Mouse (Mus musculus) macrophage (primary cell): ENCODE results near the gene Psg23. TPM values are rescaled to one million over a fixed set of nuclear protein-coding genes. Genes with fewer than 3 reads are reported as not detected.
"Not testable (repeated sequence)": the region's sequence is repeated elsewhere in the genome, so short reads cannot be mapped to it uniquely, and the experiment has no call there.

Experiments used
- H3K27ac ChIP-seq: fragments of 350-480 bp; formaldehyde crosslinking; 2 replicates; pipeline ENCODE4 v1.9.0; 2021
- H3K36me3 ChIP-seq: fragments of 350-480 bp; formaldehyde crosslinking; 2 replicates; pipeline ENCODE4 v1.9.0; 2021; ENCODE audit errors: inconsistent target
- H3K4me3 ChIP-seq: fragments of 350-480 bp; formaldehyde crosslinking; 2 replicates; pipeline ENCODE4 v1.9.0; 2021; ENCODE audit errors: inconsistent target
- H3K79me2 ChIP-seq: fragments of 350-480 bp; formaldehyde crosslinking; 2 replicates; pipeline ENCODE4 v1.9.0; 2021; ENCODE audit errors: inconsistent target
- WGBS: methylation state at CpG from one replicate; pipeline ENCODE4 v1.1.7; 2026; ENCODE audit warnings: inconsistent platforms; ENCODE audit not compliant: missing documents; 5-methylcytosine and 5-hydroxymethylcytosine counted together
- polyA plus RNA-seq: library from polyadenylated mRNA; stranded (reverse); fragments of 250-400 nt; gene quantifications from 3 replicates; pipeline ENCODE4 v1.2.4, GENCODE M21; 2018; ENCODE audit warnings: inconsistent platforms
- total RNA-seq, 78 experiments: library from RNA; depleted of rRNA; stranded (reverse); fragments of 250-400 nt; gene quantifications; 1 replicate in 9 of 78; 2 replicates in 24 of 78; 3 replicates in 43 of 78; 4 replicates in 2 of 78; pipeline ENCODE4 v1.2.4; 2018; ENCODE audit warnings: inconsistent platforms in 56 of 78

Psg23 gene
- total RNA-seq (2018; cell fraction: chromatin; rRNA removed), result not detected
- total RNA-seq (2018; cell fraction: cytosol; rRNA removed), result not detected
- not detected for total RNA-seq (2018; cell fraction: nucleus; rRNA removed)
- not detected in 3 replicates for polyA plus RNA-seq

DNA sequence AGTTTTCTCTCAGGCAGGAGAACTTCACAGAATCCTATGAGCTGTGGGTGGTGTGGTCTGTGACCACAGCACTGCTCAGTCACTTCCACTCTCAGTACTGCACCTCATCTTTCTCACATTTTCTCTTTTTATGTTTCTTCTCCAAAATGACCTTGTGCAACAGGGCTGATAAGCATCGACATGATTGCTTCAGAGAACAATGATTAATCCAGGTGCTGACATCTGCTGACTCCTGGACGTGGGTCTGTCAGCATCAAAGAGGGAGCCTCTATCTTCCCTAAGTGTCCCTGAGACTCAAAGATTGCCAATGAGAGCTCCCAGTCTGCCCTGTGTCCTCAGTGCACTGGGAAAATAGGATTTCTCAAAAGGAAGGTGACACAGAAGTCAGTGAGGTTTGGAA, at the start of gene Psg23:
Gene Psg23 (minus strand): TSS at position 101 of the 400 bp plus-strand sequence.
- WGBS, result 100% methylated on average over 1 of the region's 2 CpGs
- not testable (repeated sequence) for H3K4me3 ChIP-seq, H3K27ac ChIP-seq, H3K36me3 ChIP-seq, H3K79me2 ChIP-seq

GRCm38 (mm10) chr7:18656625-18657024, 40.3 kb upstream of the Psg23 start, which contains the start of gene Psg21:
TSS of gene Psg21 (minus strand) at chr7:18656725.
- WGBS, result no CpG with 5 or more reads among the region's 2 CpGs
- not testable (repeated sequence) for H3K4me3 ChIP-seq, H3K79me2 ChIP-seq, H3K27ac ChIP-seq, H3K36me3 ChIP-seq

DNA sequence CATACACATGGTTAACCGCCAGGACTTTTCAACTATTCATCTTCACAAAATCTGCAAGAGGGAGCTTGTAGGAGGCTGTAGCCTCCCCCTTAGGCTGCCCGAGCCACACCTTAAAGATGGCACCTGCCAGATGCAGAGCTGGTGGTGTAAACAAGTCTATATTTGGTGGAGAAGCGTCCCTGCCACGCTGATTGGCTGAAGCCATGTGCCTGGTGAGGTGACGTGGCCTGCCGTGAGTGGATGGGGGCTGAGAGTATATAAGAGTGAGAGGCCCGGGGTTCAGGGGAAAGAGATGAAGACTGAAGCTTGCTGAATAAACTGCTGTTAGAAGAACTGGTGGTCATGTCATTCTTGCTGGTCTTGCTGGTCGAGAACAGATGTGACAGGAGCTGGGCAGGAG, 10.6 kb upstream of the Psg23 start:
- not testable (repeated sequence) for H3K27ac ChIP-seq, H3K79me2 ChIP-seq, H3K4me3 ChIP-seq, H3K36me3 ChIP-seq
- 76% methylated on average over 8 of the region's 8 CpGs for WGBS

GRCm38 (mm10) chr7:18567205-18567604, 49.1 kb downstream of the Psg23 start, which contains the start of gene Psg27:
TSS of gene Psg27 (minus strand) at chr7:18567305.
- 83% methylated on average over 3 of the region's 3 CpGs for WGBS
- no peaks in the 10 kb centered on the region for H3K36me3 ChIP-seq
- no peaks in the 10 kb centered on the region for H3K79me2 ChIP-seq
- no peak within 1 kb of the TSS for H3K27ac ChIP-seq
- no peak within 1 kb of the TSS for H3K4me3 ChIP-seq

DNA sequence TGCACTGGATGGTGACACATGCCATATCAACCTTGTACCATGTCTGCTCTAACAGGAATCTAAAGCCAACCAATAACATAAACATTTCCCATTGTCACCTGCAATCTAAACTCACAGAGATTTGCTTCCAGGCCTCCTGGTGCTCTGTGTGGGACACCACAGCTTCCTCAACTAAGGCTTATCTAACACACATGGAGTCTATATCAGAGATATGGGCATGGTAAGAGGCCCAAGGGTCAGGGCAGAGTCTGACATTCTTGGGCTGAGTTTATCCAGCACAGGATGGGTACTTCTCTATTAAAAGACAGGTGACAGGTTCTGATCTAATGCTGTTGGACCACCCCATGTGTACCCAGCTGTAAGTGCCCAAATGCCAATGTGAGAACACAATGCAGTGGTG, 56.5 kb downstream of the Psg23 start:
- H3K27ac ChIP-seq, result no peak overlapping the region
- H3K79me2 ChIP-seq, result no peaks in the 10 kb centered on the region
- no peaks in the 10 kb centered on the region for H3K36me3 ChIP-seq
- no peak overlapping the region for H3K4me3 ChIP-seq

Other genes with a start within 250 kb of the Psg23 start
- gene Psg28, start 184.5 kb downstream of the Psg23 start, polyA plus RNA-seq, result not detected in 3 replicates
- gene Psg26, start 132.3 kb downstream of the Psg23 start, polyA plus RNA-seq, result not detected in 3 replicates
- not detected in 3 replicates for gene Psg25, start 84.2 kb downstream of the Psg23 start, polyA plus RNA-seq
- gene Psg27, start 49.2 kb downstream of the Psg23 start, polyA plus RNA-seq, result not detected in 3 replicates
- gene Psg21, start 40.2 kb upstream of the Psg23 start, polyA plus RNA-seq, result not detected in 3 replicates
- gene Psg20, start 69.7 kb upstream of the Psg23 start, polyA plus RNA-seq, result not detected in 3 replicates
- gene Psg22, start 101.6 kb upstream of the Psg23 start, polyA plus RNA-seq, result not detected in 3 replicates
- not detected in 3 replicates for gene Psg19, start 182.0 kb upstream of the Psg23 start, polyA plus RNA-seq
- not detected in 3 replicates for gene Psg17, start 205.1 kb upstream of the Psg23 start, polyA plus RNA-seq
- 3.2 to 7.3 TPM (median 3.3 TPM) in 3 replicates for gene Mill2, start 223.5 kb upstream of the Psg23 start, polyA plus RNA-seq